Mouse (Mus musculus) forebrain, embryonic 10.5 days (tissue): ENCODE results near the gene Taok3. TPM values are rescaled to one million over a fixed set of nuclear protein-coding genes. Genes with fewer than 3 reads are reported as not detected.

Experiments used
- DNase-seq: peaks from one replicate; pipeline ENCODE4 v3.0.0-alpha.2; 2017; ENCODE audit warnings: low spot score; ENCODE audit errors: extremely low spot score
- H3K27ac ChIP-seq: fragments of 300-500 bp; sonication (generic); 2 replicates; pipeline ENCODE4 v1.5.1; 2016; ENCODE audit warnings: mild to moderate bottlenecking
- H3K27me3 ChIP-seq: fragments of 300-500 bp; sonication (generic); 2 replicates; pipeline ENCODE4 v1.6.1; 2016; ENCODE audit warnings: mild to moderate bottlenecking; ENCODE audit not compliant: poor library complexity, severe bottlenecking
- H3K36me3 ChIP-seq: fragments of 300-500 bp; sonication (generic); replicated peaks from 2 replicates; pipeline ENCODE4 v1.6.1; 2016; ENCODE audit warnings: mild to moderate bottlenecking, moderate library complexity
- H3K4me1 ChIP-seq: fragments of 300-500 bp; sonication (generic); 2 replicates; pipeline ENCODE4 v1.6.1; 2016
- H3K4me3 ChIP-seq: fragments of 300-500 bp; sonication (generic); 2 replicates; pipeline ENCODE4 v1.5.1; 2016; ENCODE audit warnings: mild to moderate bottlenecking, moderate library complexity
- H3K9me3 ChIP-seq: fragments of 300-500 bp; sonication (generic); 2 replicates; pipeline ENCODE4 v1.6.1; 2016; ENCODE audit warnings: mild to moderate bottlenecking, moderate library complexity
- WGBS: fragments of 180-500 bp; shearing (Covaris S2); methylation state at CpG from one replicate; pipeline ENCODE4 v1.1.7; 2016; 5-methylcytosine and 5-hydroxymethylcytosine counted together
- polyA plus RNA-seq: library from polyadenylated mRNA; unstranded; fragments of >200 nt; fragmentation: Nextera tagmentation; extraction: Ambion mirVana; gene quantifications from 2 replicates; pipeline ENCODE4 v1.2.1, GENCODE M21; 2016

The Taok3 gene
- polyA plus RNA-seq, 1 experiment from 2014 or later, result 9.3 TPM

- H3K4me1 ChIP-seq, result 0 out of 2 replicates have a peak, but pooled peaks cover 4% of the 10 kb centered on the region
- H3K27ac ChIP-seq, result no peak overlapping the region
- H3K9me3 ChIP-seq, result peaks cover 5% of the 10 kb centered on the region; the same call in 1 of the 2 replicates
- DNase-seq, result no peak
- no peak overlapping the region for H3K4me3 ChIP-seq
- H3K27me3 ChIP-seq, result no peaks in the 10 kb centered on the region
- 86% methylated on average over 14 of the region's 14 CpGs for WGBS
- peaks cover 9% of the 10 kb centered on the region for H3K36me3 ChIP-seq
Observed at GRCm38 (mm10) chr5:117267913-117268312, 148.0 kb downstream of the Taok3 start.

- no peak overlapping the region for H3K27ac ChIP-seq
- peaks cover 2% of the 10 kb centered on the region; the same call in 1 of the 2 replicates for H3K9me3 ChIP-seq
- peaks cover 3% of the 10 kb centered on the region for H3K36me3 ChIP-seq
- 40% methylated on average over 5 of the region's 5 CpGs for WGBS
- H3K4me1 ChIP-seq, result 0 out of 2 replicates have a peak, but pooled peaks cover 4% of the 10 kb centered on the region
- no peaks in the 10 kb centered on the region for H3K27me3 ChIP-seq
- H3K4me3 ChIP-seq, result no peak overlapping the region
- no peak for DNase-seq
Observed at GRCm38 (mm10) chr5:117268749-117269148, 148.8 kb downstream of the Taok3 start.

- no peak for DNase-seq
- Histone ChIP-seq H3K36me3 (no peaks in the 10 kb centered on the region), H3K9me3 (no peaks in the 10 kb centered on the region), H3K4me1 (0 out of 2 replicates have a peak, but pooled peaks cover 4% of the 10 kb centered on the region), H3K4me3 (no peak overlapping the region), H3K27me3 (no peaks in the 10 kb centered on the region), H3K27ac (no peak overlapping the region)
- WGBS, result 91% methylated on average over 12 of the region's 12 CpGs
Observed at GRCm38 (mm10) chr5:117269395-117269794, 149.5 kb downstream of the Taok3 start.

DNA sequence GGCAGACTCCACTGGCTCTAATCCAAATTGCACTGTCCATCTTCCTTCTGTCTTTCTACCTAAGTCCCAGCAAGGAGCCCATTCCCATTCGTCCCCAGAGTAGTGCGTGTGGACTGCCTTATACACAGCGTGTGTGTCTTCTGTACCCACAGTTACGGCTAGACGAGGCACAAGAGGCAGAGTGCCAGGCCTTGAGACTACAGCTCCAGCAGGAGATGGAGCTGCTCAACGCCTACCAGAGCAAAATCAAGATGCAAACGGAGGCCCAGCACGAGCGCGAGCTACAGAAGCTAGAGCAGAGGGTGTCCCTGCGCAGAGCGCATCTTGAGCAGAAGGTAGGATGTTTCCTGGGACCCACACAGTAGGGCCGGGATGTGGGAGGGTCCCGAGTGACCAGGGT, 152.0 kb downstream of the Taok3 start:
- Histone ChIP-seq H3K4me1 (0 out of 2 replicates have a peak, but pooled peaks cover 4% of the 10 kb centered on the region), H3K36me3 (0 out of 2 replicates have a peak, but pooled peaks cover 2% of the 10 kb centered on the region), H3K27ac (no peak overlapping the region), H3K9me3 (no peaks in the 10 kb centered on the region), H3K4me3 (no peak overlapping the region), H3K27me3 (no peaks in the 10 kb centered on the region)
- 93% methylated on average over 14 of the region's 14 CpGs for WGBS
- no peak for DNase-seq

DNA sequence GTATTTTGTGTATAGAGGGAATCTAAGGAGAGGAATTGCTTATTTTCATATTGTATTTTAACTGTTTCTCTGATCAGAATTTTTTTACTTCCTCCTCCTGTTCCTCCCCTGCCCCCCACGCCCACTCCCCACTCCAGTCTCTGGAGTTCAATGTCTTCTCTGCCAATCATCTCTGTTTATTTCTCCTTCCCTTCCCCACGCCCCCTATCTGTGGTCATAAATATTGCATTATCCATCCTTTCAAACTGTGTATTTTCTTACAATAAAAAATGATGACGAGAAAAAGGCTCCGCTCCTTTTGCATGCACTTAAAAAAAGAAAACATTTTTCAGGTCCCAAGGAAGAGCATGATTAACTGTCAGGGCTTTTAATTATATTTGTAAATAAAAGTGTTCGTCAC, 154.9 kb downstream of the Taok3 start:
- WGBS, result 77% methylated on average over 5 of the region's 5 CpGs
- no peaks in the 10 kb centered on the region for H3K4me1 ChIP-seq
- no peaks in the 10 kb centered on the region for H3K27me3 ChIP-seq
- DNase-seq, result no peak
- H3K27ac ChIP-seq, result no peak overlapping the region
- H3K36me3 ChIP-seq, result peaks cover 24% of the 10 kb centered on the region
- H3K4me3 ChIP-seq, result no peak overlapping the region
- no peaks in the 10 kb centered on the region; the same call in 1 of the 2 replicates for H3K9me3 ChIP-seq

DNA sequence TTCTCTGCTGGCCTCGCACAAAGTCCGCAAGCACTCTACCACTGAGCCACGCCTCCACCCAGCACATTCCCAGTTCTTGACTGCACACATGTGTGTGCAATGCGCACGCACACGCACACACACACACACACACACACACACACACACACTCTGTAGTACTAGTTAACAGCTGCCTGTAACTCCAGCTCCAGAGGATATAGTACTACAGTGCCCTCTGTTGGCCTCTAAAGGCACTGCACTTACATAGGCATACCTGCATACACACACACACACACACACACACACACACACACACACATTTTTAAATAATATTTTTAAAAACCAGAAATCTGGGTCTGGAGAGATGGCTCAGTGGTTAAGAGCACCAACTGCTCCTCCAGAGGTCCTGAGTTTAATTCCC, 157.9 kb downstream of the Taok3 start:
- H3K4me3 ChIP-seq, result no peak overlapping the region
- H3K9me3 ChIP-seq, result no peaks in the 10 kb centered on the region; the same call in 1 of the 2 replicates
- no peaks in the 10 kb centered on the region for H3K27me3 ChIP-seq
- H3K36me3 ChIP-seq, result peaks cover 52% of the 10 kb centered on the region
- WGBS, result 85% methylated on average over 6 of the region's 6 CpGs
- H3K4me1 ChIP-seq, result no peaks in the 10 kb centered on the region
- no peak for DNase-seq
- no peak overlapping the region for H3K27ac ChIP-seq

GRCm38 (mm10) chr5:117278809-117279668, 159.1 kb downstream of the Taok3 start:
- H3K4me1 ChIP-seq, result no peaks in the 10 kb centered on the region
- 94% methylated on average over 15 of the region's 15 CpGs for WGBS
- H3K4me3 ChIP-seq, result no peak overlapping the region
- no peaks in the 10 kb centered on the region; the same call in 1 of the 2 replicates for H3K9me3 ChIP-seq
- no peak for DNase-seq
- H3K27me3 ChIP-seq, result no peaks in the 10 kb centered on the region
- no peak overlapping the region for H3K27ac ChIP-seq
- peaks cover 63% of the 10 kb centered on the region for H3K36me3 ChIP-seq

- Histone ChIP-seq H3K36me3 (peaks cover 70% of the 10 kb centered on the region), H3K4me3 (no peak overlapping the region), H3K27ac (no peak overlapping the region), H3K27me3 (no peaks in the 10 kb centered on the region), H3K9me3 (no peaks in the 10 kb centered on the region; the same call in 1 of the 2 replicates), H3K4me1 (peaks cover 1% of the 10 kb centered on the region; the same call in 1 of the 2 replicates)
- 85% methylated on average over 4 of the region's 4 CpGs for WGBS
- no peak for DNase-seq
Observed at GRCm38 (mm10) chr5:117279669-117280050, 159.7 kb downstream of the Taok3 start.

- Histone ChIP-seq H3K4me3 (no peak overlapping the region), H3K36me3 (peaks cover 81% of the 10 kb centered on the region), H3K4me1 (peaks cover 20% of the 10 kb centered on the region), H3K27ac (no peak overlapping the region), H3K27me3 (no peaks in the 10 kb centered on the region), H3K9me3 (no peaks in the 10 kb centered on the region; the same call in 1 of the 2 replicates)
- WGBS, result 94% methylated on average over 10 of the region's 10 CpGs
- DNase-seq, result no peak
Observed at GRCm38 (mm10) chr5:117281536-117281935, 161.6 kb downstream of the Taok3 start.

GRCm38 (mm10) chr5:117282360-117282759, 162.4 kb downstream of the Taok3 start:
- WGBS, result 92% methylated on average over 8 of the region's 8 CpGs
- Histone ChIP-seq H3K36me3 (peaks cover 81% of the 10 kb centered on the region), H3K4me1 (peaks cover 23% of the 10 kb centered on the region), H3K4me3 (no peak overlapping the region), H3K27ac (no peak overlapping the region), H3K27me3 (no peaks in the 10 kb centered on the region), H3K9me3 (no peaks in the 10 kb centered on the region; the same call in 1 of the 2 replicates)
- no peak for DNase-seq

GRCm38 (mm10) chr5:117284029-117284428, 164.1 kb downstream of the Taok3 start:
- no peak for DNase-seq
- Histone ChIP-seq H3K4me3 (no peak overlapping the region), H3K27me3 (peaks cover 12% of the 10 kb centered on the region), H3K27ac (no peak overlapping the region), H3K36me3 (peaks cover 67% of the 10 kb centered on the region), H3K4me1 (peaks cover 34% of the 10 kb centered on the region), H3K9me3 (no peaks in the 10 kb centered on the region)
- WGBS, result 88% methylated on average over 9 of the region's 9 CpGs

DNA sequence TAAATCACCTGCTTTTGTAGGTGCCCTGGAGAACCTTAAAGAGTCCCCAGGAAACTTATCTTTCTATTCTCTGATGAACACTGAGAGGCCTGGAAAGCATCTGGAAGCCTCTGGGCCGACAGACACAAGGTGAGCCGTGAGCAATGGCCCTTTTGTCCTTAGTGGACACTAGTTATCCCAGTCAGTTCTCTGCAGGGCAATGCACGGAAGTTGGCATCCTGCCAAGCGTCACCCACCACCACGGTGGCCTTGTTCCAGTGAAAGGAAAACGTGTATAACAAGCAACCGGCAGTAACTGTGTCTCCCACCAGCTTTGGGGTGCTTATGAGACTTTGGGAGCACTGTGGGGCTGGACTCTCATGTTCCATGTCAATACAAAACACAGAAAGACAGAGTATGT, 164.8 kb downstream of the Taok3 start:
- WGBS, result 91% methylated on average over 7 of the region's 7 CpGs
- H3K9me3 ChIP-seq, result no peaks in the 10 kb centered on the region
- no peak overlapping the region for H3K27ac ChIP-seq
- no peak for DNase-seq
- H3K27me3 ChIP-seq, result peaks cover 13% of the 10 kb centered on the region
- H3K36me3 ChIP-seq, result peaks cover 60% of the 10 kb centered on the region
- H3K4me1 ChIP-seq, result peaks cover 34% of the 10 kb centered on the region
- no peak overlapping the region for H3K4me3 ChIP-seq

GRCm38 (mm10) chr5:117285266-117285665, 165.3 kb downstream of the Taok3 start:
- Histone ChIP-seq H3K9me3 (peaks cover 5% of the 10 kb centered on the region; the same call in 1 of the 2 replicates), H3K27me3 (peaks cover 13% of the 10 kb centered on the region), H3K27ac (no peak overlapping the region), H3K4me3 (0 out of 2 replicates have a peak overlapping the region, but pooled peaks have one; percentile 75), H3K4me1 (peaks cover 34% of the 10 kb centered on the region), H3K36me3 (peaks cover 55% of the 10 kb centered on the region)
- no peak for DNase-seq
- 84% methylated on average over 4 of the region's 4 CpGs for WGBS
